Mouse (Mus musculus) MEL (cell line): Measurements from ENCODE around the gene Pla2g4b. TPM values are rescaled to one million over a fixed set of nuclear protein-coding genes. Genes with fewer than 3 reads are reported as not detected.

Experiments used
- DNase-seq: peaks from one replicate; pipeline ENCODE4 v3.0.0; 2011; ENCODE audit warnings: low read depth, low spot score
- H3K27ac ChIP-seq: 2 replicates; pipeline ENCODE4 v1.5.1; 2012; ENCODE audit warnings: low read depth, mild to moderate bottlenecking, control low read depth, low read length, moderate library complexity; ENCODE audit not compliant: control insufficient read depth
- H3K27me3 ChIP-seq, 2 experiments: fragments of 150-350 bp in 1 of 2; sonication (generic) in 1 of 2; 2 replicates each; pipeline ENCODE4 v1.6.1; 2012; ENCODE audit warnings: low read length in 2 of 2, mild to moderate bottlenecking in 2 of 2, improper control_type of control experiment in 1 of 2, moderate library complexity in 1 of 2; ENCODE audit not compliant: insufficient read depth in 2 of 2, control insufficient read depth in 1 of 2
- H3K36me3 ChIP-seq, 2 experiments: 2 replicates each; pipeline ENCODE4 v1.6.1; 2012 to 2014; ENCODE audit warnings: low read length in 2 of 2, improper control_type of control experiment in 1 of 2, inconsistent platforms in 1 of 2, mild to moderate bottlenecking in 1 of 2; ENCODE audit not compliant: insufficient read depth in 2 of 2, control insufficient read depth in 1 of 2
- H3K4me1 ChIP-seq, 2 experiments: fragments of 150-350 bp in 1 of 2; sonication (generic) in 1 of 2; 2 replicates each; pipeline ENCODE4 v1.6.1; 2012; ENCODE audit warnings: low read length in 2 of 2, improper control_type of control experiment in 1 of 2, mild to moderate bottlenecking in 1 of 2; ENCODE audit not compliant: insufficient read depth in 2 of 2, control insufficient read depth in 1 of 2
- H3K4me3 ChIP-seq, 2 experiments: fragments of 150-350 bp in 1 of 2; sonication (generic) in 1 of 2; 2 replicates each; pipeline ENCODE4 v1.5.1; 2012; ENCODE audit warnings: low read depth in 2 of 2, low read length in 2 of 2, mild to moderate bottlenecking in 2 of 2, moderate library complexity in 2 of 2, control low read depth in 1 of 2, improper control_type of control experiment in 1 of 2; ENCODE audit not compliant: control insufficient read depth in 1 of 2, insufficient read depth in 1 of 2
- H3K79me2 ChIP-seq: 2 replicates; pipeline ENCODE4 v1.6.1; 2012; ENCODE audit warnings: mild to moderate bottlenecking, low read length, moderate library complexity; ENCODE audit not compliant: control insufficient read depth, poor library complexity, insufficient read depth
- H3K9ac ChIP-seq: 2 replicates; pipeline ENCODE4 v1.6.1; 2012; ENCODE audit warnings: low read depth, mild to moderate bottlenecking, control low read depth, low read length, moderate library complexity; ENCODE audit not compliant: control insufficient read depth, poor library complexity, severe bottlenecking
- H3K9me3 ChIP-seq: fragments of 150-350 bp; sonication (generic); replicated peaks from 2 replicates; pipeline ENCODE4 v1.6.1; 2012; ENCODE audit warnings: mild to moderate bottlenecking, low read length, improper control_type of control experiment, moderate library complexity; ENCODE audit not compliant: insufficient read depth
- BHLHE40 ChIP-seq: IDR thresholded peaks from 2 replicates; pipeline ENCODE4 v1.6.1; 2012; ENCODE audit warnings: low read depth, mild to moderate bottlenecking, inconsistent platforms, low read length, improper control_type of control experiment, borderline replicate concordance
- CHD1 ChIP-seq: IDR thresholded peaks from 2 replicates; pipeline ENCODE4 v1.6.1; 2012; ENCODE audit warnings: low read depth, mild to moderate bottlenecking, inconsistent platforms, low read length, improper control_type of control experiment
- CHD2 ChIP-seq: IDR thresholded peaks from 2 replicates; pipeline ENCODE4 v1.6.1; 2011; ENCODE audit warnings: low read length, improper control_type of control experiment
- CTCF ChIP-seq, 3 experiments: IDR thresholded peaks in 2 of 3; conservative IDR thresholded peaks in 1 of 3; 2 replicates each; pipeline ENCODE4 v1.5.1; 2011 to 2012; ENCODE audit warnings: low read length in 3 of 3, low read depth in 2 of 3, mild to moderate bottlenecking in 2 of 3, improper control_type of control experiment in 1 of 3, inconsistent platforms in 1 of 3, mixed read lengths in 1 of 3, moderate library complexity in 1 of 3; ENCODE audit not compliant: control insufficient read depth in 1 of 3, insufficient read depth in 1 of 3, poor library complexity in 1 of 3, severe bottlenecking in 1 of 3
- E2F4 ChIP-seq: IDR thresholded peaks from 2 replicates; pipeline ENCODE4 v1.6.1; 2011; ENCODE audit warnings: low read depth, low read length, improper control_type of control experiment, borderline replicate concordance
- KAT2A ChIP-seq: conservative IDR thresholded peaks from 2 replicates; pipeline ENCODE4 v1.6.1; 2012; ENCODE audit warnings: low read depth, low read length, improper control_type of control experiment, inconsistent platforms
- MAFK ChIP-seq: IDR thresholded peaks from 2 replicates; pipeline ENCODE4 v1.6.1; 2011; ENCODE audit warnings: low read depth, mild to moderate bottlenecking, low read length, improper control_type of control experiment, borderline replicate concordance
- MAX ChIP-seq: IDR thresholded peaks from 2 replicates; pipeline ENCODE4 v1.6.1; 2011; ENCODE audit warnings: low read length, improper control_type of control experiment
- MXI1 ChIP-seq: IDR thresholded peaks from 2 replicates; pipeline ENCODE4 v1.6.1; 2011; ENCODE audit warnings: mild to moderate bottlenecking, low read depth, low read length, improper control_type of control experiment
- MYB ChIP-seq: IDR thresholded peaks from 2 replicates; pipeline ENCODE4 v1.6.1; 2011; ENCODE audit warnings: mild to moderate bottlenecking, low read depth, low read length, improper control_type of control experiment
- NELFE ChIP-seq: IDR thresholded peaks from 2 replicates; pipeline ENCODE4 v1.6.1; 2011; ENCODE audit warnings: low read depth, low read length, improper control_type of control experiment
- NRF1 ChIP-seq: IDR thresholded peaks from 2 replicates; pipeline ENCODE4 v1.6.1; 2014; ENCODE audit warnings: low read depth, mild to moderate bottlenecking, inconsistent platforms, low read length, improper control_type of control experiment, moderate library complexity; ENCODE audit not compliant: poor library complexity, insufficient read depth, severe bottlenecking
- POLR2A ChIP-seq, 2 experiments: IDR thresholded peaks; 2 replicates each; pipeline ENCODE4 v1.6.1; 2011 to 2012; ENCODE audit warnings: low read length in 2 of 2, mild to moderate bottlenecking in 2 of 2, control low read depth in 1 of 2, improper control_type of control experiment in 1 of 2, low read depth in 1 of 2, moderate library complexity in 1 of 2; ENCODE audit not compliant: control insufficient read depth in 1 of 2, insufficient read depth in 1 of 2, poor library complexity in 1 of 2
- POLR2AphosphoS2 ChIP-seq: IDR thresholded peaks from 2 replicates; pipeline ENCODE4 v1.6.1; 2011; ENCODE audit warnings: low read length, improper control_type of control experiment
- RAD21 ChIP-seq: IDR thresholded peaks from 2 replicates; pipeline ENCODE4 v1.6.1; 2011; ENCODE audit warnings: mild to moderate bottlenecking, low read depth, low read length, improper control_type of control experiment
- SIN3A ChIP-seq: IDR thresholded peaks from 2 replicates; pipeline ENCODE4 v1.6.1; 2012; ENCODE audit warnings: low read length, improper control_type of control experiment, inconsistent platforms
- SMC3 ChIP-seq: IDR thresholded peaks from 2 replicates; pipeline ENCODE4 v1.6.1; 2011; ENCODE audit warnings: low read depth, low read length, improper control_type of control experiment
- ZC3H11A ChIP-seq: IDR thresholded peaks from 2 replicates; pipeline ENCODE4 v1.6.1; 2012; ENCODE audit warnings: low read depth, mild to moderate bottlenecking, inconsistent platforms, low read length, improper control_type of control experiment
- ZNF384 ChIP-seq: IDR thresholded peaks from 2 replicates; pipeline ENCODE4 v1.6.1; 2012; ENCODE audit warnings: low read depth, mild to moderate bottlenecking, inconsistent platforms, low read length, improper control_type of control experiment
- polyA plus RNA-seq, 2 experiments: library from polyadenylated mRNA; stranded (reverse) in 1 of 2; unstranded in 1 of 2; fragments of >175 nt in 1 of 2; fragments of >200 nt in 1 of 2; gene quantifications; 2 replicates each; pipeline versions ENCODE4 v1.2.1 to v1.2.4; 2012; ENCODE audit warnings: low replicate concordance in 2 of 2, low read depth in 1 of 2; ENCODE audit not compliant: insufficient read length in 2 of 2, insufficient read depth in 1 of 2, missing spikeins in 1 of 2
- total RNA-seq: library from RNA; depleted of rRNA; stranded (reverse); fragments of 300-350 nt; gene quantifications from 2 replicates; pipeline ENCODE4 v1.2.3, GENCODE M21; 2012

The Pla2g4b gene
- total and polyA plus RNA-seq, 3 experiments: 0.32 to 0.54 TPM; not detected in 1

- no peak overlapping the region for H3K4me3 ChIP-seq
- H3K9ac ChIP-seq: no peak overlapping the region
- no peaks in the 10 kb centered on the region for H3K9me3 ChIP-seq
- TF ChIP-seq MYB (no peak), MXI1 (no peak), SIN3A (no peak), POLR2AphosphoS2 (no peak), ZC3H11A (no peak), ZNF384 (no peak), KAT2A (no peak), CTCF (IDR thresholded peaks at IDR 0.05 in 2 of 3, conservative IDR thresholded peaks at IDR 0.05 in 1 of 3; ENCODE audit: control insufficient read depth in 1 of 3, insufficient read depth in 1 of 3, low read depth in 2 of 3, low read length in 3 of 3, poor library complexity in 1 of 3, severe bottlenecking in 1 of 3) (no peak), CHD2 (no peak), NRF1 (no peak), MAFK (no peak), POLR2A (IDR thresholded peaks at IDR 0.05; ENCODE audit: control insufficient read depth in 1 of 2, insufficient read depth in 1 of 2, low read depth in 1 of 2, low read length in 2 of 2, poor library complexity in 1 of 2) (no peak), CHD1 (no peak), BHLHE40 (no peak), SMC3 (no peak)
- H3K79me2 ChIP-seq: no peaks in the 10 kb centered on the region
- peaks cover 0 to 6% of the 10 kb centered on the region in 2 experiments; a peak in 2 of 4 replicates for H3K36me3 ChIP-seq
- H3K27me3 ChIP-seq: no peaks in the 10 kb centered on the region
- DNase-seq: no peak
- peaks cover 0 to 7% of the 10 kb centered on the region in 2 experiments; a peak in 2 of 4 replicates for H3K4me1 ChIP-seq
- no peak overlapping the region for H3K27ac ChIP-seq
Measured at GRCm38 (mm10) chr2:120008672-120009071, 24.5 kb upstream of the Pla2g4b start.

- no peak overlapping the region for H3K27ac ChIP-seq
- no peak overlapping the region for H3K9ac ChIP-seq
- TF ChIP-seq RAD21 (peak; percentile 54), CHD1 (no peak), E2F4 (no peak), CTCF (IDR thresholded peaks at IDR 0.05 in 2 of 3, conservative IDR thresholded peaks at IDR 0.05 in 1 of 3; ENCODE audit: control insufficient read depth in 1 of 3, insufficient read depth in 1 of 3, low read depth in 2 of 3, low read length in 3 of 3, poor library complexity in 1 of 3, severe bottlenecking in 1 of 3) (peak; percentile 57 to 63 (median 57)), MAX (no peak), NELFE (no peak), ZC3H11A (peak; percentile 41), SMC3 (peak; percentile 68)
- TF ChIP-seq, all 39 proteins: peak for 4
- Histone ChIP-seq H3K79me2 (no peaks in the 10 kb centered on the region), H3K27me3 (no peaks in the 10 kb centered on the region), H3K4me3 (no peak overlapping the region), H3K36me3 (peaks cover 0 to 30% of the 10 kb centered on the region in 2 experiments; a peak in 2 of 4 replicates), H3K4me1 (peaks cover 12 to 24% of the 10 kb centered on the region in 2 experiments), H3K9me3 (no peaks in the 10 kb centered on the region)
- DNase-seq: peak; percentile 69
Measured at GRCm38 (mm10) chr2:120011462-120012200, 21.6 kb upstream of the Pla2g4b start.
